Mouse (Mus musculus): Measurements from ENCODE around the gene Gjb6. TPM values are rescaled to one million over a fixed set of nuclear protein-coding genes. Genes with fewer than 3 reads are reported as not detected.

Gene Gjb6
- not detected for total RNA-seq (2021)

DNA sequence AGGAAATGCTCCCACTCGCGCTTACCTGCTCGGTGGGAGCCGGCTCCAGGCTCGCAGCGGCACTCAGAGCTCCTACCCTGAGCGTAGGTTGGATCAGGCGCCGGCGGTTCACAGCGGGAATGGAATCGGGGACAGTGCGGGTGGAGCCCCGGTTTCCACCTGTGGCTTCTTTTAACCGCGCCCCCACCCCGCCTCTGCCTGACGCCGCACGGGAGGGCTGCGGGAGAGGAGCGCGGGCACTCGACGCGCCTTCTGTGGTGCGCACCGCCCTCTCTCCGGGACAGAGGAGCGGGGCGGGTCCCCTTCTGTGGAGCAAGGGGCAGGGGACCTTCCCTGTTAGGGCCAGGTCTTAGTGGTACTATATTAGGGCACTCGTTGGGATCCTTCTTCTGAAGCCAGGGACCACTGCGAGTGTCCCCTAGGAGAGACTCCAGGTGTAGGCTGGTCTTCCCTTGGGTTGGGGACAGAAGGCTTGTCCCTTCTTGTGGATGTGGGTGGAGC lies at the start of gene Gjb6:
Gene Gjb6 (minus strand): TSS at position 451 of the 501 bp plus-strand sequence.
- DNase-seq: no peak
- intact Hi-C loops (cut with DNase I): no loop called here

DNA sequence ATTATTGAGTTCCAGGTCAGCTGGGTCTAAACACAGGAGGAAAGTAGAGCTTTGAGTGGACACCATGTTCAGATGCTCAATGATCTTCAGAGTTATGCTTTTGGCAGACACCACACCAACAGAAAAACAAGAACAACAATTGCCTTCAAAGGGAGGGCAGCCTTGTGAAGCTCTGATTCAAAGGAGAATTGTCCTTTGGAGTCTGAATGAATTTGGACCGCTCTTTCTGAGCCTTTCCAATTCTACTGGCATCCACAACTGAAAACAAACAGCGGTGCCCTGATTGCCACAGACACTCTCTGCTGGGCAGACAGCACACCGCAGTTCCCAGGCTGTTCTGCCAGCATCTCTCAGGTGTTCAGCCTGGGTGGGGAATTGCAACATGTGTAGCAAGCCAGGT lies 32.1 kb upstream of the Gjb6 start:
- DNase-seq: no peak
- intact Hi-C loops (cut with DNase I): no loop called here

DNA sequence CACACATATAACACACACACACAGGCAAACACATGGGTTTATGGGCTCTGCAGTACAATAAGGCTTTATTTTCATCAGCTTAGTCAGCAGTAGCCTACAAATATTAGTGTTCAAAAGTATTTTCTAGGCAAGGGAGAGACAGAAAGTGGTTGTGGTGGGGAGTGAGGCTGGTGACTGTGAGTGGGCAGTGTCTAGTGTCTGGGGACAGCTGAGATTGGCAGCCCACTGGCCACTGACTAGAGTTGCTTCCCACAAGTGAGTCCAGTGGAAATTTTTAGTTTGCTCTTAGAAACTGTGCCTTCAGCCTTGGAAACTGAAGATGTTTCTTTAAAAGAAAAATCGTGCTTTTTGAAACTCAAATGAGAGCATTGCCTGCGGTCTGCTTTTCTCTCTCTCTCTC lies 28.4 kb upstream of the Gjb6 start:
- no peak for DNase-seq
- intact Hi-C loops (cut with DNase I): no loop called here

DNA sequence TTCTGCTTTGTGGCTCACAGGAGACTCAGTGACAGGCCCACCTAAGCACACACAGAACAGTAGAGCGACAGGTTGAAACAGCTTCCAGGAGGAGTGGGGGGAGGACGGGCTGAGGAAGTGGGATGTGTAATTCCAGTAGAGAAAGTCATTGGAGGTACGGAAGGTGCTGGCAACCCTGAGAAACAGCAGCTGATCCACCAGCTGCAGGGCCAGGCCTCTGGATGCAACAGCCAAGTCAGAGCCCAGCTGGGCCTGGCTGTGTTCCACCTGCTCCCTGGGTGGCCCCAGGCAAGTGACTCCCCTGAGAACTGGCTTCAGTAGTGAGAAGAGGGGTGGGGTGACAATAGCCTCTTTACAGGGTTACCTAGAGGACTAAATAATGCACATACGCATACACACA lies 27.8 kb upstream of the Gjb6 start:
- intact Hi-C loops (cut with DNase I): no loop called here
- DNase-seq: peak; percentile 38 to 47

DNA sequence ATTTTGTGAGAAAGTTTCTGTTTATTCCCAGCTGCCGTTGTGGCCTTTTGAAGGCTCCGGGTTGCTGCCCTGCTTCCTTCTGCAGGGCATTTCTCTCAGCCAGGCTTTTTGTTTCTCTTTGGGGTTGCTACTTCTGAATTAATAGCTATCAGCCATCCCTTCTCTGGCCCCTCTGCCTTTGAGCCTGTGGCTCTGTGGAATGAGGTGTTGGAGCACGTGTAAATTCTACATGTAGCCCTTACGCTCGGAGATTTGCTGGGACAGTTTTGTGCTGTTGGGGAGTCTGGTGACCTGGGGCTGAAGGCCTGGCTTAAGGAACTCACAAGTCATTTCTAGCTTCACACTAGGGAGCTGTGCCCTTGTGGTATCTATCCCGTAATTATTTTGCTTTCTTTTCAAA lies 21.5 kb upstream of the Gjb6 start:
- intact Hi-C loops (cut with DNase I): no loop called here

DNA sequence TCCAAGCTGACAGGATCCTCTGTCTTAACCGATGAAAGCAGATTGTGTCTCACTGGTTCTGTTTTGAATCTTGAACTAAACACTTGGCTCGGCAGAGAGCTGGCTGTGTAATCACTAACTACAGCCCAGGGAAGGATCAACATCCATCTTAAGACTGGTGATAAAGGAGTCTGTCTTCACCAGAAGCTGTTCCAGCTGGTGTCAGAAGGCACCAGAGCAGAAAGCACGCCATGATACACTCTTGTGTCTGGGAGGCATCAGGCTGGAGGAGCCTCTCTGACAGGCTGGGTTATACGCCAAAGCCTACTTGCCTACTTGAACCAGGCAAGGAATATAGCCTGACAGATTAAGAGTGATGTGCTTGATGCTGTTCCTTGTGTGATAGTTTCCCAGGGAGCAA lies 12.3 kb upstream of the Gjb6 start:
- intact Hi-C loops (cut with DNase I): no loop called here
- no peak for DNase-seq

More for the DNA sequence above, 21.5 kb upstream of the Gjb6 start:
- DNase-seq: no peak

DNA sequence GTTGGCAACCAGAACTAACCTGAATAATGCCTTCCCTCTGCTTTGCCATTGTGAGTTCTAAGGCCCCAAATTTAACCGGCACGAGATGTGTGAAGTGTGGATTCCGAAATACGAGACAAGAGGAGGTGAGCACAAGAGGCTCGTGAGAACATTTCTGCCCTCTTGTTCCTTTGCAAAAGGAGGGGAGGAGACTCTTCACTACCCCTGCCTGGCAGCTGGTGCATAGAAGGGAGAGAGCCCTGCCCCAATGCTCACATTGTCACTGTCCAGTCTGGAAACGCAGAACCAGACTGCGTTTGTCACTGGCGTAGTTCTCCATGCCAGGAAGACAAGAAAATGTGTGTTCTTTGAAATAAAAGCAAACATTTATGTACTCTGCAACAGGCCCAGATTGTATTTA lies 1.9 kb upstream of the Gjb6 start:
- DNase-seq: no peak
- intact Hi-C loops (cut with DNase I): no loop called here

DNA sequence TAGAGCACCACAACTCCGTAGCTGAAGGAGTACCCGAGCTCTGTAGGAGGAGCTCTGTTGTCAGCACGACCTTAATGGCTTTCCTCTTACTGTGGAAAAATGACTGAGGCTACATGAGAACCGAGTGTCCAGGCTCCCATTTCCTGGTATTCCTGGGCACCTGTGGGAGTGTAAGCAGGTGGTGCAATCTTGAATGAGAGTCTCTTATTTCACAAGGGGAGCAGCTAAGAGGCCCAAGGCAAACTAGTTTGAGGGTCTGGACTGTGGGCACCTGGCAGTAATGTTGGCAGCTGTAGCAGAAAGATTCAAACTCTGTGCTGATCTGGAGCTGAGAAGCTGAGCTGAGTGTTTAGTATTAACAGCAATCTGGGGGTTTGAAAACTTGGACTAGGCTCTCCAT lies 6.0 kb downstream of the Gjb6 start:
- no peak for DNase-seq
- intact Hi-C loops (cut with DNase I): no loop called here

DNA sequence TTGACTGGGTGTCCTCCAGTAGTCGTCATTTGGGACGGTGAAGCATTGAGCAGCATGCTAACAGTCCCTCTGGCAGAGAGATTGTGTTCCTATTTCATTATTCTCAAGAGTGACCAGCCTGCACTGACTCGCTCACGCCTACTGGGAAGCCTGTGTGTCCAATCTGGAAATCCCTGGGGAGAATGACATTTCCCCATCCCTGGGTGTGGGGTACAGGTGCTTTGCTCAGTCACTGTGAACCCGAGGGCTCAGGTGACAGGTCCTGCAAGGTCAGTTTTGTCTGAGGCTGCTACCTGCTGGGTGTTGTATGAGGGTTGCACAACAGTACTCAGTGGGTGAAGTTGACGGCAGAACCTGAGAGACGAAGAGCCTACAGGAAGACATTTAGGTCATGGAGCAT lies 11.1 kb downstream of the Gjb6 start:
- intact Hi-C loops (cut with DNase I): no loop called here

DNA sequence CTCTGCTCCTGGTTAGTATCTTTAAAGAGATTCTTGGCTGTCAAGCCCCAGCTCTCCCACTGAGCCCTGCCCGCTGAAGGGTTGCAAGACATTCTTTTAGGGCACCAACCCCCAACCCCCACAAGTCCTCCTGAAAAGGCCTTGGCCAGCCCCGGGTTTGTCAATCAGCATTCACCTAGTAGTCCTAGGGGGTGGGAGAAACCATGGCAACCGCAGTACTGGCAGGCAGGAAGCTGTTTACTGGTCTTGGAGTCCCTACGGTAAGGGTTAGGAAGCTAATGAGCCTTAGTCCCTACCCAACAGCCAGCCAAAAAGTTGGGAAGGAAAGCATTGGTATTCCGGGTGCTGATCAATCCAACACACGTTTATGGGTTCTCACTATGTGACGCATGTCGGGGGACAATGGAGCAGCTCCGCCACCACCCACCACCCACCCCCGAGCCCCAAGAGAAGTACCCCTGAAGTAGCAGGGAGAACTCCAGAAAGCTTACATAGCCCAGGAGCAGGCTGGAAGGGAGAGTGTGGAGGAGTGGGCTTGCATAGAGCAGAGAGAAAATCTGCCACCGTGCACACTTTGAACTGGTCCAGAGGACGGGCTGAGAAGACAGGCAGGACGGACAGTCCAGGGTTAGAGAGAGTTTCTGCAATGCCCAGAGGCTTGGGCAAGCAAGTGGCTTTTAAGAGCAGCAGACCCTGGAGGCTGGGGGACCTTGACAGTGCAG lies 17.4 kb downstream of the Gjb6 start, which contains the start of gene Gm4491:
Gene Gm4491 (minus strand): TSS at position 61 of the 722 bp plus-strand sequence.
- intact Hi-C loops (cut with DNase I): no loop called here
- DNase-seq: no peak

More for the DNA sequence above, 11.1 kb downstream of the Gjb6 start:
- DNase-seq: no peak

DNA sequence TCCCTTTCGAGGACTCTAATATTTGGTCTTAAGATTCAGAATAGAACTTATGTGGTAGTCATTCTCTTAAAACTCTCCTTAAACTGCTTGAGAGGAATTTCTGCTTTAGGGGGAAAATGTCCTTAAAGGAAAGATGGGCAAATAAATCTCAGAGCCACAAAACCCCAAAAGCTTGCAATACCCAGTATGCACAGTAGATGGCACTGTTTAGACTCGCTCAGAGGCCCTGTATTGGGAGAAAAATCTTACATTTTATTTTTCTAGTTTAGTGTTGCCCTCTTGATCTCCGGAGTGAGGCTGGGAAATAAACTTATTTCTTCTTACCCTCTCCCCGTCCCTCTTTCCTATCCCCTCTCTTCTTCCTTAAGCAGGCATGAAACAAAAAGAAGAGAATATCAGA lies 24.2 kb downstream of the Gjb6 start:
- peak; percentile 25 to 29 for DNase-seq
- intact Hi-C loops (cut with DNase I): loop anchor here (1.0 to 2.0 kb wide), 2 partner anchors 253 to 304 kb away; no protein-coding TSS in a partner anchor

DNA sequence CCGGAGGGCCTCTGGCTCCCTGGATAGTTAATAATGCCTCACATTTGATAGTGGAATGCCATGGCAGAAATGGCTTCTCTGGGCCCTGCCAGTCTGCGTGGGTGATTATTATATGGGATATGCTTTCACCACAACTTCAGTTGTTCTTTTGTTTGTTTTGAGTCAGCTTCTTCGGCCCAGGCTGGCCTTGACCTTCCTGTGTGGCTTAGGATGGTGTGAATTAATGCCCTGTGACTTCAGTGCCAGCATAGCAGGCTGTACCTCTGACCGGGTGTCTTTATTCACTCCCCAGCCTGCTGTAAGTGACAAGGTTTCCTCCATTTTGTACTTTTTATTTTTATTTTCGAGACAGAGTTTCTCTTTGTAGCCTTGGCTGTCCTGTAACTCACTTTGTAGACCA lies 25.5 kb downstream of the Gjb6 start:
- DNase-seq: no peak
- intact Hi-C loops (cut with DNase I): loop anchor here (2.0 kb wide), 1 partner anchor 305 kb away; no protein-coding TSS in a partner anchor

DNA sequence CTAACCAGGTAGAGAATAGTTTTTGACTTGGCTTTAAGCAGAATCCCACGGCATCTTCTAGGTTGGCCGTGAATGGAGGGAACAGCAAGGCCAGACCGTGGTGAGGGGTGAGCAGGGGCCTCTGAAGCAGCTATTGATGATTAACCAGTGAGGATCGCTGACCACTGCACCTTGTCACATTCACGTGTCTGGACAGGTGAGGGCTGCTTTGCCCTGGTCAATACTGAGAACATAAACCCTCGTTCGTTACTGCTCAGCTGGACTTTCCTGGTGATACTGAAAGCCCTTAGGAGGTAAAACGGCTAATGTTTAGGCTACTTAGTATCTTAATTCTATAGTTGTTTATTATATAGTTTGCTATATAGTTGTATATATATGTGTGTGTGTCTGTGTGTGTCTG lies 26.3 kb downstream of the Gjb6 start:
- intact Hi-C loops (cut with DNase I): no loop called here
- no peak for DNase-seq

DNA sequence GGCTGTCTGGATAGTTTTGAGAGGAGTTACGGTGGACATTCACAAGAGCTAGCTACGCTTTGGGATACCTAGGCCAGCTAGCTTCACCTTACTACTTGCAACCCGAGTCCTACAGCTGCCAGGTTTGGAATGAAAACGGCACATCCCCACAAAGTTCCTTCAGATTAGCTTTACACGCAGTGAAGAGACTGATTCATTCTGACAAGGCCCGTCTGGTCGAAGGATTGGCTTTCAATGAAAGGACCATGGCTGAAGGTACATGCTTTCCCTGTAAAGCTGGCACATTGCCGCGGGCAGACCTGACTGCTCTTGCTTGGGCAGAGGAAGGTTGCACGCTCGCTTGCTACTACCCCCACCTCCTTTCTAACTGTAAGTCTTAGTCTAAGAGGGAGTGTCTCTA lies 27.7 kb downstream of the Gjb6 start:
- intact Hi-C loops (cut with DNase I): no loop called here
- DNase-seq: no peak

DNA sequence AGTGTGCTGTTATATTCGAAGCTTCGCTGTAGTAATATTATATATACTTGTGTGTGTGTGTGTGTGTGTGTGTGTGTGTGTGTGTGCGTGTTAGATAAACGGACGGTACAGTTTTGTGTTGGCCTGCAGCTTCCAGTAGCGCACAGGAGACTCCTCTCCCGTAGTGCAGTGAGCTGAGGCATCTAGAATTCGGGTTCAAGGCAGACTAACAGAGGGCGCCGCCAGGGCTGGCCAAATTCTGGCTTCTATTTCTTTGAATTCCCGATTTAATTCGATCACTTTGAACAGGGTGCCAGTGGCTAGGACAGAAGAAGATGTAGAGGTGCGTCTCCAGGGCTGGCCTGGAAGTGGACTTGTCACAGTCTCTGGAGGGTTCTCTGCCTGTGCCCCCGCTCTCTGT lies 28.3 kb downstream of the Gjb6 start:
- intact Hi-C loops (cut with DNase I): no loop called here
- no peak for DNase-seq

DNA sequence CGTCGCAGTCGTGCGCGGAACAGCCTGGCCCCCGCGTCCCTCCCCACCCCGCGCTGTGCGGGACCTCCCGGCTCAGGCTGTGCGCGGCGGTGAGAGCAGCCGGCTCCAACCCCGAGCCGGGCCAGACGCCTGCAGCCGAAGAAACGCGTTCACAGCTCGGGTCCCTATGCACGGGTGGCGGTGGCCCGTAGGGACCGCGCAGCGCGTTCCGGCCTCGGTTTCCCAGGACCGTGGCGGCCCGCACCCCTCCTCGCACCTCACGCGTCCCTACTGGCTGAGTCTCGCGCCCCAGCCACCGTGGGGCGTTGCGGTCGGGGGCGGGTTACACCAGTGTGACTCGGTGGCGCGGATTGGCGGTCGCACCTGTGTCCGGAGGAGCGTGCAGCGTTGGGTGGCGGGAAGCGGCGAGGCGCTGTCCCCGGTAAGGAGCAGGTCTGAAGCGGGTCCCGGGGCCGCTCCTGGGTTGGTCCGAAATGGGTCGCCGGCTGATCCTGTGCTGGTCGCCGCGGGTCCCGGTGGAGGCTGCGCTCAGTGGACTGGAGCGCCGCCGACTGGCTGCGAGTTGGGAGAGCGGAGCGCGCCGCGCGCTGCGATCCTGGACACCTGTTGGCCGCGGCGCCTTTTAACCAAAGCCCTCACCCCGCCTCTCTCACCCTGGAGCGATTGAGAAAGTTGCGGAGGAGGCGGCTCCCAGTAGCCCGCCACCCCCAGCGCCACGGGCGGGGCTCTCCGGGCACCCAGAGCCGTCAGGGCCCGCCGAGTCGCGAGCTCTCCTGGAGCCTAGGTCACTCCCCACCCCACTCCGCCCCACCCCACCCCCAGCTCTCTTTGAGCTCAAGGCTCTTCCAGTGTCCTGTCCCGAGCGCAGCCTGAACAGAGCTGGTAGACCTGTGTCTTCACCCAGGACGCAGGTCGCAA lies 29.0 kb downstream of the Gjb6 start, which contains the start of gene Gjb2:
Gene Gjb2 (minus strand): TSS at position 597 of the 918 bp plus-strand sequence.
- intact Hi-C loops (cut with DNase I): no loop called here
- peak; percentile 7 to 9 for DNase-seq

DNA sequence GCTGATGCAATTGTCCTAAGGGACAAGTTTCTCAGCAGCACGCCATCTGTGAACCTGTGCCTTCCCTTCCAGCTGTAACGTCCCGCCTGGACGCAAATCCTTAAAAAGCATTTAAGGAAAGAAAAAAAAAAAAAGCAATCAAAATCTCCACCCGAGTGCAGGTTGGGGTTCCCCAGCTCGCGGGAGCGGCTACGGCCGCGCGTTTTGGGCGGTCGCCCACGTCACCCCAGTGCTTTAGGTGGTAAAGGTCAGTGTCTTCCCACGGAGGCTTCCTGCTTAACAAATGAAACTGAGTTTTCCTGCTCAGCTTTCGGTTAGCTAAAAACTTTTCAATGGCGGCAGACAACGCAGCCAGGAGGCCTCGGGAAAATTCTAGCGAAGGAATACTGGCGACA lies 29.7 kb downstream of the Gjb6 start:
- intact Hi-C loops (cut with DNase I): no loop called here
- DNase-seq: no peak

DNA sequence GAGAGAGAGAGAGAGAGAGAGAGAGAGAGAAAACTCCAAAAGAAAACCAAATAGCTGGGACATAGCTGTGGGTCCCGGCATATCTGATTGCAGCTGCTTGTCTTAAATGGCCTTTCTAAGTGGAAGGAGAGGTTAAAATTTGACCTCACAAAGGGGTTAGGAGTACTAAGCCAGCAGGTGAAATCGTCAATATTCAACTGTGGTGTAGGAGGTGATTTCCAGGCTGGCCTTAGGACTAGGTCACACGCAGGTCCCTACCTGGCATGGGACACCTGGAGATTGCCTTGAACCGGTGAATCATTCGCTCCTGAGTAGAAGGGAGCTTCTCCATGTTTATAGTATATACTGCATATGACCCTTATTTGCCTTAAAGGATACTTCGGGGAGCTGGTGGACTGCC lies 30.3 kb downstream of the Gjb6 start:
- intact Hi-C loops (cut with DNase I): no loop called here
- no peak for DNase-seq

DNA sequence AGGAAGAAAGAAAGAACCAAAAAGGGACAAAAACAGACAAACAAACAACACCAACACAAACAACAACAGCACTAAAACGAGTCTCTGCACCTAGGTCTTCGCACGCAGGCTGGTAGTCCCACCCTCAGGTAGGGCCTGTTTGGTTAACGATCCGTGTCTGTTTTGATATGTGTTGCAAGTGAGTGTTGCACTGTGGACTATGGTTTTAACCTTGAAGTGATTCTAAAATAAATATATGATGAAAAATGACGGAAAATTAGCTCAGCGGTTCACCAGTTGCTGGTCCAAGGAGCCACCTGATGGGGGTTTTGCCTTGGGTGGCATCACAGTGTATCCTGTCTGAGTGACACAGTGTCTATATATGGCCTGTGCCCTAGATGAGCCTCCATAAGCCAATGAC lies 31.8 kb downstream of the Gjb6 start:
- DNase-seq: no peak
- intact Hi-C loops (cut with DNase I): no loop called here

DNA sequence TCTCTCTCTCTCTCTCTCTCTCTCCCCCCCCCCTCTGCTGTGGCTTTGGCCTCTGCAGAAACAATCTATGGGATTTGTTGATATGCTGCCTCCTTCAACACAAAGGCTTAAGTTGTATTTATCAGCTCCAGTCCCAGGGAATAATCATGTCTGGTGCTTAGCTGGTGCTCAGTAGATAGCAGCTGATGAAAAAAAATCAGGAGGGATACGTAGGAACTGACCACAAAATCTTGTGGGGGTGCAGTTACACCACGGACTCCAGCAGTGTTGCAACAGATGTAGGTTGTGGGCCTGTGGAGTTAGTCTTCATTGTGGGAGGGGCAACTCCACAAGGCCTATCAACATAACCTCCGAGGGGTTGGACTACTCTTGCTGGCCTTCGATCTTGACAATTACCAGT lies 37.6 kb downstream of the Gjb6 start:
- DNase-seq: no peak
- intact Hi-C loops (cut with DNase I): no loop called here

DNA sequence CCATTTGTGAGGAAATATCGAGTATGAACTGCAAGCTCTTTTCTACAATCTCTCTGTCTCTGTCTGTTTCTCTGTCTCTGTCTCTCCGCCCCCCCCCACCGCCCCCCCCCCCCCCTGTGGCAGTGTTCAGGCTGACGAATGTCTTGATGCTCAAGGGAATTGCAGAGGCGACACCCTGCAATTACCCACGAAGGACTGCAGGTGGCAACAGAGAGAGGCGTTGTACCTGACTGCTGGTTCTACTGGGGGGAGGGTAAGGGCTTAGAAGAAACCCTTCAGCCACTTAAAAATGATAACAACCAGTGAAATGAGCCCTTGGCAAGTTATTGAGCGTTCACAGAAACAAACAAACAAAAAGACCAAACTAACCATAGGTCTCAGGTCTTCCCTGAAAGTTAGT lies 40.4 kb downstream of the Gjb6 start:
- peak in 1 of 2 experiments; percentile 24 for DNase-seq
- intact Hi-C loops (cut with DNase I): loop anchor here (2.0 kb wide), 1 partner anchor 270 kb away; no protein-coding TSS in a partner anchor

Data from heart, postnatal 36 days (tissue).